Mouse (Mus musculus) CD4-positive, CD25-positive, alpha-beta regulatory T cell, adult 9 weeks (primary cell): Measurements from ENCODE around the gene Ube2q2. TPM values are rescaled to one million over a fixed set of nuclear protein-coding genes. Genes with fewer than 3 reads are reported as not detected.

ENCODE experiments used
- polyA plus RNA-seq: library from polyadenylated mRNA; unstranded; fragments of 100-300 nt; shearing (Covaris generic); gene quantifications from one replicate; pipeline ENCODE4 v1.2.1, GENCODE M21; 2017

Gene Ube2q2
- polyA plus RNA-seq = 9.4 TPM

DNA sequence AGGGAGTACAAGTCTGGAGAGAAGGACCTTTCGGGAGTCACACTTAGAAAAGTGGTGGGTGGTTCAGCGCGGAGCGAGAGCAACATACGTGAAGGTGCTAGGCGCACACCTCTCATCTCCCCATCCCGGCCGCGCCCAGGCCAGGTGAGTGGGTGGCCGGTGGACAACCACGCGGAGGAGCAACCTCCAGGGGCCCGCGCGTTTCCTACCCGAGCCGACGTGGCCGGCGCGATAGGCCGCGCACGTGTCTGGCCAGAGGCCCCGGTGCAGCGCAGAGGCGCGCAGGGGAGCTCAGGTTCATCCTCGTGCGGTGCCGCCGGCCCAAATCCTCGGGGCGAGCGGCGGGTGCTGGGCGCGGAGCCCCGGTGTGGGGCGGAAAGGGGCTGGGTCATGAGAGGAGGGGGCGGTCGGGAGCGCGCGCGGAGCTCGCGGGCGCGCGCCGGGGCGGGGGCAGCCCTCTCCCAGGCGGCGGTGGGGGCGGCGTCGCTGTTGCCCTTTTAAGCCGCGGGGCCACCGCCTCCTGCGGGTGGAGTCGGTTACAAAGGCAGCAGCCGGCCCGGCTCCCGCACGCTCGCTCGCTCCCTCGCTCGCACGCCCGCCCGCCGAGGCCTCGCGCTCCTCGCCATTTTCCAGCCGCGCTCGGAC lies at the start of gene Ube2q2:
Gene Ube2q2, plus strand, starts transcription at position 1 of the 645 bp plus-strand sequence.

DNA sequence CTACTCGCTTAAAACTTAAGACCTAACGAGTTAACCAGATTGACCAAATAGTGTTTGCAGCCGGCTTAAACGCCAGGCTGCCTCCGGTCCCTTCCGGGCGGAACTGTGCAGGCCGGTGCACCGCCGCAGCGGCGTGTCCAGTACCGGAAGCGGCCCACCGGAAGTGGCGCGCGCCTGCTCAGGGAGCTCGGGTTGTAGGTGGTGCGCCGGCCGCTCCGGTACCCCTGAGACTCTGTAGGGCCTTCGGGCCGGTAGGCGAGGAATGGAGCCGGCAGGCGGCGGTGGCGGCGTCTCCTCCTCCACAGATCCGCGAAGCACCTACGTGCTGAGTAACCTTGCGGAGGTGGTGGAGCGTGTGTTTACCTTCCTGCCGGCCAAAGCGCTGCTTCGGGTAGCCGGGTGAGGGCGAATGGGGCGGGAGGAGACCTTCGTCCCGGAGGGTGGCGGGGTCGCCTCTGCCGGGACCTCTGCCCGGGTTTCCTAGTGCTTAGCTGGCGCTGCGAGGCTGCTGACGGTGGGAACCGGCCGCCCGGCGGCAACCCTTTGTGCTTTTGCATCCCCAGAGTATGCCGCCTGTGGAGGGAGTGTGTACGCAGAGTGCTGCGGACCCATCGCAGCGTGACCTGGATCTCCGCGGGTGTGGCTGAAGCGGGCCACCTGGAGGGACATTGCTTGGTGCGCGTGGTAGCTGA lies 60.3 kb downstream of the Ube2q2 start, which contains the start of gene Fbxo22:
Gene Fbxo22, plus strand, starts transcription at position 136 of the 692 bp plus-strand sequence.

Other genes starting within 250 kb of the Ube2q2 start
- gene Hykk, start 231.6 kb upstream of the Ube2q2 start, polyA plus RNA-seq = 0.67 TPM
- gene Psma4, start 198.1 kb upstream of the Ube2q2 start, polyA plus RNA-seq = 271 TPM
- not detected for gene AY074887, start 197.9 kb upstream of the Ube2q2 start, polyA plus RNA-seq
- gene Chrna5, start 168.0 kb upstream of the Ube2q2 start, polyA plus RNA-seq = not detected
- gene Chrna3, start 122.3 kb upstream of the Ube2q2 start, polyA plus RNA-seq = 0.06 TPM
- gene Chrnb4, start 100.1 kb upstream of the Ube2q2 start, polyA plus RNA-seq = not detected
- gene Fbxo22, start 60.1 kb downstream of the Ube2q2 start, polyA plus RNA-seq = 66.1 TPM
- 3.3 TPM for gene Nrg4, start 178.0 kb downstream of the Ube2q2 start, polyA plus RNA-seq
- gene Tmem266, start 178.1 kb downstream of the Ube2q2 start, polyA plus RNA-seq = not detected